Mouse (Mus musculus): ENCODE measurements around the gene Pde8b. TPM values are rescaled to one million over a fixed set of nuclear protein-coding genes. Genes with fewer than 3 reads are reported as not detected.

The Pde8b gene
- polyA plus RNA-seq, 1 experiment from 2014 or later = 0.55 TPM

GRCm38 (mm10) chr13:95183686-95184085 lies 66.5 kb downstream of the Pde8b start:
- no peaks in the 10 kb centered on the region for H3K9me3 ChIP-seq (replicated peaks)
- no peak overlapping the region for H3K4me2 ChIP-seq
- no peak overlapping the region for H3K27ac ChIP-seq (replicated peaks)
- no peaks in the 10 kb centered on the region for H3K36me3 ChIP-seq (replicated peaks)
- 48% methylated on average over 2 of the region's 2 CpGs for whole genome bisulfite sequencing (ENCODE audit: insufficient replicate concordance)
- H3K9ac ChIP-seq = no peak overlapping the region
- H3K4me1 ChIP-seq (replicated peaks) = no peaks in the 10 kb centered on the region
- H3K27me3 ChIP-seq = no peaks in the 10 kb centered on the region
- no peak overlapping the region for H3K4me3 ChIP-seq (replicated peaks)
- ATAC-seq (ENCODE audit: insufficient read depth) = no peak

- no peaks in the 10 kb centered on the region for H3K36me3 ChIP-seq (replicated peaks)
- H3K27ac ChIP-seq (replicated peaks) = no peak overlapping the region
- no peaks in the 10 kb centered on the region for H3K4me1 ChIP-seq (replicated peaks)
- no peak overlapping the region for H3K4me2 ChIP-seq
- no peaks in the 10 kb centered on the region for H3K9me3 ChIP-seq (replicated peaks)
- no peak overlapping the region for H3K4me3 ChIP-seq (replicated peaks)
- no peak overlapping the region for H3K9ac ChIP-seq
- no peak for ATAC-seq (ENCODE audit: insufficient read depth)
- H3K27me3 ChIP-seq = no peaks in the 10 kb centered on the region
- 69% methylated on average over 2 of the region's 2 CpGs for WGBS (ENCODE audit: insufficient replicate concordance)
Measured at GRCm38 (mm10) chr13:95180208-95180607, 69.9 kb downstream of the Pde8b start.

- Histone ChIP-seq H3K4me2 (no peak overlapping the region), H3K27ac (replicated peaks) (no peak overlapping the region), H3K4me1 (replicated peaks) (no peaks in the 10 kb centered on the region), H3K9ac (no peak overlapping the region), H3K4me3 (replicated peaks) (no peak overlapping the region), H3K9me3 (replicated peaks) (no peaks in the 10 kb centered on the region), H3K27me3 (no peaks in the 10 kb centered on the region), H3K36me3 (replicated peaks) (no peaks in the 10 kb centered on the region)
- ATAC-seq (ENCODE audit: insufficient read depth) = no peak
- WGBS (ENCODE audit: insufficient replicate concordance) = 33% methylated on average over 9 of the region's 9 CpGs
Measured at GRCm38 (mm10) chr13:95177326-95177725, 72.8 kb downstream of the Pde8b start.

- Histone ChIP-seq H3K27ac (replicated peaks) (no peak overlapping the region), H3K36me3 (replicated peaks) (no peaks in the 10 kb centered on the region), H3K9me3 (replicated peaks) (no peaks in the 10 kb centered on the region), H3K4me1 (replicated peaks) (no peaks in the 10 kb centered on the region), H3K9ac (no peak overlapping the region), H3K4me3 (replicated peaks) (no peak overlapping the region), H3K27me3 (no peaks in the 10 kb centered on the region), H3K4me2 (no peak overlapping the region)
- no peak for ATAC-seq (ENCODE audit: insufficient read depth)
- WGBS (ENCODE audit: insufficient replicate concordance) = 60% methylated on average over 5 of the region's 5 CpGs
Measured at GRCm38 (mm10) chr13:95176399-95176798, 73.7 kb downstream of the Pde8b start.

GRCm38 (mm10) chr13:95174253-95174652 lies 75.9 kb downstream of the Pde8b start:
- Histone ChIP-seq H3K36me3 (replicated peaks) (no peaks in the 10 kb centered on the region), H3K4me2 (no peak overlapping the region), H3K9ac (no peak overlapping the region), H3K4me1 (replicated peaks) (no peaks in the 10 kb centered on the region), H3K27ac (replicated peaks) (no peak overlapping the region), H3K9me3 (replicated peaks) (no peaks in the 10 kb centered on the region), H3K4me3 (replicated peaks) (no peak overlapping the region), H3K27me3 (no peaks in the 10 kb centered on the region)
- 59% methylated on average over 6 of the region's 6 CpGs for WGBS (ENCODE audit: insufficient replicate concordance)
- no peak for ATAC-seq (ENCODE audit: insufficient read depth)

GRCm38 (mm10) chr13:95172346-95172745 lies 77.8 kb downstream of the Pde8b start:
- no peak overlapping the region for H3K4me2 ChIP-seq
- H3K27ac ChIP-seq (replicated peaks) = no peak overlapping the region
- no peaks in the 10 kb centered on the region for H3K36me3 ChIP-seq (replicated peaks)
- H3K27me3 ChIP-seq = no peaks in the 10 kb centered on the region
- H3K9me3 ChIP-seq (replicated peaks) = no peaks in the 10 kb centered on the region
- no peak for ATAC-seq (ENCODE audit: insufficient read depth)
- no peak overlapping the region for H3K4me3 ChIP-seq (replicated peaks)
- no peaks in the 10 kb centered on the region for H3K4me1 ChIP-seq (replicated peaks)
- 69% methylated on average over 4 of the region's 4 CpGs for whole genome bisulfite sequencing (ENCODE audit: insufficient replicate concordance)
- H3K9ac ChIP-seq = no peak overlapping the region

GRCm38 (mm10) chr13:95160211-95160610 lies 89.9 kb downstream of the Pde8b start:
- no peak overlapping the region for H3K4me3 ChIP-seq (replicated peaks)
- H3K4me1 ChIP-seq (replicated peaks) = no peaks in the 10 kb centered on the region
- no peak overlapping the region for H3K4me2 ChIP-seq
- no peaks in the 10 kb centered on the region for H3K36me3 ChIP-seq (replicated peaks)
- H3K9me3 ChIP-seq (replicated peaks) = no peaks in the 10 kb centered on the region
- H3K27me3 ChIP-seq = no peaks in the 10 kb centered on the region
- no peak for ATAC-seq (ENCODE audit: insufficient read depth)
- H3K9ac ChIP-seq = no peak overlapping the region
- 56% methylated on average over 3 of the region's 3 CpGs for WGBS (ENCODE audit: insufficient replicate concordance)
- no peak overlapping the region for H3K27ac ChIP-seq (replicated peaks)

- 69% methylated on average over 7 of the region's 7 CpGs for WGBS (ENCODE audit: insufficient replicate concordance)
- Histone ChIP-seq H3K27ac (replicated peaks) (no peak overlapping the region), H3K9me3 (replicated peaks) (no peaks in the 10 kb centered on the region)
Measured at GRCm38 (mm10) chr13:95158986-95159385, 91.2 kb downstream of the Pde8b start.

GRCm38 (mm10) chr13:95144746-95145145 lies 105.4 kb downstream of the Pde8b start:
- Histone ChIP-seq H3K9me3 (replicated peaks) (no peaks in the 10 kb centered on the region), H3K4me2 (no peak overlapping the region), H3K9ac (no peak overlapping the region), H3K27me3 (no peaks in the 10 kb centered on the region), H3K4me1 (replicated peaks) (no peaks in the 10 kb centered on the region), H3K36me3 (replicated peaks) (no peaks in the 10 kb centered on the region), H3K27ac (replicated peaks) (no peak overlapping the region), H3K4me3 (replicated peaks) (no peak overlapping the region)
- ATAC-seq (ENCODE audit: insufficient read depth) = no peak

More at GRCm38 (mm10) chr13:95158986-95159385, 91.2 kb downstream of the Pde8b start:
- no peak overlapping the region for H3K4me3 ChIP-seq (replicated peaks)
- no peak for ATAC-seq (ENCODE audit: insufficient read depth)
- H3K9ac ChIP-seq = no peak overlapping the region
- H3K36me3 ChIP-seq (replicated peaks) = no peaks in the 10 kb centered on the region
- H3K27me3 ChIP-seq = no peaks in the 10 kb centered on the region
- H3K4me1 ChIP-seq (replicated peaks) = no peaks in the 10 kb centered on the region
- no peak overlapping the region for H3K4me2 ChIP-seq

GRCm38 (mm10) chr13:95140460-95141079 lies 109.6 kb downstream of the Pde8b start:
- no peaks in the 10 kb centered on the region for H3K9me3 ChIP-seq (replicated peaks)
- no peak overlapping the region for H3K4me2 ChIP-seq
- ATAC-seq (ENCODE audit: insufficient read depth) = no peak
- 63% methylated on average over 4 of the region's 4 CpGs for WGBS (ENCODE audit: insufficient replicate concordance)
- no peaks in the 10 kb centered on the region for H3K36me3 ChIP-seq (replicated peaks)
- H3K4me3 ChIP-seq (replicated peaks) = no peak overlapping the region
- H3K9ac ChIP-seq = no peak overlapping the region
- H3K27me3 ChIP-seq = no peaks in the 10 kb centered on the region
- no peaks in the 10 kb centered on the region for H3K4me1 ChIP-seq (replicated peaks)
- H3K27ac ChIP-seq (replicated peaks) = no peak overlapping the region

- no peak overlapping the region for H3K27ac ChIP-seq (replicated peaks)
- ATAC-seq (ENCODE audit: insufficient read depth) = no peak
- no peaks in the 10 kb centered on the region for H3K27me3 ChIP-seq
- H3K4me1 ChIP-seq (replicated peaks) = no peaks in the 10 kb centered on the region
- H3K9me3 ChIP-seq (replicated peaks) = no peaks in the 10 kb centered on the region
- H3K36me3 ChIP-seq (replicated peaks) = no peaks in the 10 kb centered on the region
- H3K9ac ChIP-seq = no peak overlapping the region
- no peak overlapping the region for H3K4me2 ChIP-seq
- H3K4me3 ChIP-seq (replicated peaks) = no peak overlapping the region
- WGBS (ENCODE audit: insufficient replicate concordance) = 70% methylated on average over 7 of the region's 7 CpGs
Measured at GRCm38 (mm10) chr13:95135326-95136150, 114.6 kb downstream of the Pde8b start.
